Mouse (Mus musculus): ENCODE data around the gene Zbtb45.

DNA sequence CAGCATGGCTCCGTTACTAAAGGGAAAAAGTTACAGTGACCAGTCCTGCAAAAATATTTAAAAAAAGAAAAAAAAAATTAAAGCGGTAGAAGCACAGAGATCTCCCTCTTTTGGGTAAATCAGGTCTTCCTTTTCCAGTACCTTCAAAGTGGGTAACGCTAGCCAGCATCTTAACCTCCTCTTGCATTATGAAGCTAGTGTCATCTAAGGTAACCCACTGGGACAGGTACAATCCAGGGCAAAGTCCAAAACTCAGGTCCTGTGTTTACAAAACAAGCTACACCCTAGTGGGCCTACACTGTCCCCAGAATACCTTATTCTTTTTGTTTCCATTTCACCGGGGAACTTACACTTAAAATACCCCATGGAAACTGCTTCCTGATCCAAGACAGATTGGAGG is 3.8 kb upstream of the Zbtb45 start:
- TF ChIP-seq CTCF (conservative IDR thresholded peaks at IDR 0.05 in 1 of 2, IDR thresholded peaks at IDR 0.05 in 1 of 2; ENCODE audit: low read depth in 2 of 2, low read length in 2 of 2) (no peak), POLR2AphosphoS2 (IDR thresholded peaks at IDR 0.05; ENCODE audit: low read depth, low read length) (no peak), SMC3 (IDR thresholded peaks at IDR 0.05; ENCODE audit: low read depth, low read length) (no peak), POLR2A (IDR thresholded peaks at IDR 0.05; ENCODE audit: low read depth, low read length) (no peak), HCFC1 (IDR thresholded peaks at IDR 0.05; ENCODE audit: low read depth, low read length) (no peak)

All from CH12.LX (cell line).